Mouse (Mus musculus) activated CD4-positive, CD25-positive, alpha-beta regulatory T cell, adult 9 weeks (primary cell): ENCODE results near the gene Fosb. TPM values are rescaled to one million over a fixed set of nuclear protein-coding genes. Genes with fewer than 3 reads are reported as not detected.

Source experiments
- polyA plus RNA-seq: library from polyadenylated mRNA; unstranded; fragments of 100-300 nt; shearing (Covaris generic); gene quantifications from one replicate; pipeline ENCODE4 v1.2.1, GENCODE M21; 2017

Fosb gene
- 0.78 TPM for polyA plus RNA-seq

DNA sequence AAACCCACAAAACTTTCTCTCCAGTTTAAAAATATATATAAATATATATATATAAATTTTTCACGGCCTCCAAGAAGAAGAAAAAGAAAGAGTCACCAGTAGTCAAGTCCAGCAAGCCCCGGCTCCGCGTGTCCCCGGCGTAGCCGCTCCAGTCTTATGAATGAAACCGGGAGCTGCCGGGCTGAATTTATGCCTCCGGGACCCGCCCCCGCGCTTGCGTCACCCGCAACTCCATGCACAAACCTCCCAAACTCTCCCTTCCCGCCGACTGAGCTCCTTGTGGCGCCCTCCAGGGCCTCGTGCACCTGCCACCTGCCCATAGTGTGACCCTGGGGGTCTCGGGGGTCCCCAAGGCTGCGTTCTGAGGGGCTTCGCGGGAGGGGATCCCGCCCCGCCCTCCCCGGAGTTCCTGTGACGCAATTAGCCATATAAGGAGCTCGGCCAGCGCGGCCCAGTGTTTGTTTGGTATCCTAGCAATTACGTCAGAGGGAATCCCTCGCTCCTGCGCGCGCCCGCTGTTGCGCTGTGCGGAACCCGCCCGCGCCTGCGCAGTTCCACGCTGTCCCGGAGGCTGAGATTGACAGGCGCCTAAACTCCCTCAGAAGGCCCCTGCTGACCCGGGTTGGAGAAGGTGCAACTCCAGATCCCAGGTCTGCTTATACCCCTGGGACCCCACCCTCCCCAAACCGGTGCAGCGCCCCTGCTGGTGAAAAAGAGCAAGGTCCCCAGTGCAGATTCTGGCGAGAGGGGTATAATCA, at the start of gene Fosb:
Fosb (minus strand) TSS at position 168 of the 758 bp plus-strand sequence.

DNA sequence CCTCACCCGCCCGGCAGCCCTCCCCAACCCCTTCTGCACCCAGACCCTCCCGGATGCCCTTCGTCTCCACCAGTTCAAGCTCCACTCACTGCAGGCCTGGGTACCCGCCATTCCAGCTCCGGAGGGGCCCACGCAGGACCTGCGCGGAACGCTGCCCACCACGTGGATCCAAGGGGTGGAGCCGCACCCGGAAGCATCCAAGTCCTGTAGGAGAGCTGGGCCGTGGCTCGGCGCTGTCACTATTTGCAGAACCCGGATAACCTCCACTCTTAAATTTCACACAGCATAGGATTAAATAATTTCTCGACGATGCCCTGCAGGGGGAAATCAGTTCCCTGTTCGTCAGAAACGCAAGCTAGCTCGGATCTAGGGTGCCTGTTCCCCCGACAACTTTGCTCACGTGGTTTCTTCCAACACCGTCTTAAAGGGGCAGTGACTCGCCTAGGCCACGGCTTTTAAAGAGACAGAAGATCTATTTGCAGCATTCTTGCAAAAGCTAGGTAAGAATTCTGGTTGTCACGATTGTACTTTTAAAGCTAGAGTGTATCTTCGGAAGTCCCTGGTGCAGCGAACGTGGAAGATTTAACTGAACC, 49.5 kb upstream of the Fosb start, which contains the start of the genes Cd3eap and Ppp1r13l:
Cd3eap (minus strand) TSS at position 185 of the 593 bp plus-strand sequence.
Ppp1r13l (plus strand) TSS at position 451 of the 593 bp plus-strand sequence.

DNA sequence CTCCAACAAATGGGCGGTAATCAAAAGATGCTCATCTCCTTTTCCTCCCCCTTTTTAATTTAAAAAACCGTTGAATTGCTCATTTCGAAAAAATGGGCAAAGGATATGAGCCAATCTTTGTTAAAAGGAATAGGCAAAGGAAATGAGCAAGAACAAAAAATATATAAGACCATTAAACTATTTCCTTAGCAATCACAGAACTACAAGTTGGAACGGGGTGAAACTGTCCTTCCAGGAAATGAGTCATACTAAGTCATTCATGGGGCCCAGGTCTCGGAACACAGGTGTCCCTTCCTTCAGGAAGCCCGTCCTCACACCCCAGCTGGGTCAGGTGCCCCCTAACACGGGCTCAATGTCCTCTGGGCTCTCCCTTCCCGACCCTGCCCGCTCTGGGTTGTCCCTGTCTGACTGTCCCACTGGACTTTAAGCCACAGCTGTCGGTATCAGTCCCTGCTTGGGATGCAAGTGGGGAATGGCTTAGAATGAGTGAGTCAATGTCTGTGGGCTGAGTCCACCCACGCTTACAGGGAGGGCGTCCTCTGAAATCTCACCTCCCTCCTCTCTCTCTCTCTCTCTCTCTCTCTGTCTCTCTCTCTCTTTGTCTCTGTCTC, 34.5 kb upstream of the Fosb start, which contains the start of gene Ercc1:
Ercc1 (plus strand) TSS at position 542 of the 611 bp plus-strand sequence.

DNA sequence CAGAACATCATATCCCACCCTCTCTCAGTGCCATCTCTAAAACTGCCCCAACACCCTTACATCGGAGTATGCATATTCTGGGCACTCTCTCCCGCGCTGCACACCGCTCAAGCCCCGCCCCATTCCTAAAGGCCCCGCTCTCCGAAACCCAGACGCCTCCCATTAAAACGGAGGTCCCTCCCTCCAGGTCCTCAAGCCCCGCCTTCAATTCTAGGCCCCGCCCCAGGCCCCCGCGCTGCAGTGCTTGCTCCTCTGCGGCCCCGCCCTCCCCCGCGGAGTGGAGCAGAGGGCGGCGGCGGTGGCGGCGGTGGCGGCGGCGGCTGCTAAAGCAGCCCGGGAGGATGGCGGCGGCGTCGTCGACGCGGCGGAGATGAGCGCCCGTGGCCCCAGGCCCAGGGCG, 27.5 kb downstream of the Fosb start, which contains the start of gene Rtn2:
Rtn2 (plus strand) TSS at position 240 of the 400 bp plus-strand sequence.

DNA sequence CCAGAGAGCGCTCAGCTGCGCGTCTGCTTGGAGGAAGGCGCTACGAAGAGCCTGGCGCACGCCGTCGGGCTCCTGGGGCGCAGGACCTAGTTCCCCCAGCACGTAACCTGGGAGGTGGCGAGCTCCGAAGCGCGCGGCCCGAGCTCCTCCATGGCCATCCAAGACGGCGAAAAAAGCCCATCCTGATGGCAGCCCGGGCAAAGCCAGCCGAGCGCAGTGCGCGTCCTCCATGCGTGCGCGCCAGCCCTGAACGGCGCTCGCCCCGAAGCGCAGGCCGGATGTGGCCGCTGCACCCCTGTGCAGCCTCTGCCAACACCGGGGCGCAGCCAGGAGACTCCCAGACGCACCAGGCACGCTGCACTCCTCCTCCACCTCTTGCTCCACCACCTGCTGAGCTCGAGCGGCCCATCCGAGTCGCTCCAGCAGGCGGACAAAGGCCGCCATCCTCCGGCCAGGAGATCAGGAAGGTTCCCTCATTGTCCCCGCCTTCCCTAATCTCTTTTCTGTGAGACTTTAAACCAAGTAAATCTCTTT, 30.2 kb downstream of the Fosb start, which contains the start of gene Ppm1n:
Ppm1n (minus strand) TSS at position 484 of the 534 bp plus-strand sequence.

DNA sequence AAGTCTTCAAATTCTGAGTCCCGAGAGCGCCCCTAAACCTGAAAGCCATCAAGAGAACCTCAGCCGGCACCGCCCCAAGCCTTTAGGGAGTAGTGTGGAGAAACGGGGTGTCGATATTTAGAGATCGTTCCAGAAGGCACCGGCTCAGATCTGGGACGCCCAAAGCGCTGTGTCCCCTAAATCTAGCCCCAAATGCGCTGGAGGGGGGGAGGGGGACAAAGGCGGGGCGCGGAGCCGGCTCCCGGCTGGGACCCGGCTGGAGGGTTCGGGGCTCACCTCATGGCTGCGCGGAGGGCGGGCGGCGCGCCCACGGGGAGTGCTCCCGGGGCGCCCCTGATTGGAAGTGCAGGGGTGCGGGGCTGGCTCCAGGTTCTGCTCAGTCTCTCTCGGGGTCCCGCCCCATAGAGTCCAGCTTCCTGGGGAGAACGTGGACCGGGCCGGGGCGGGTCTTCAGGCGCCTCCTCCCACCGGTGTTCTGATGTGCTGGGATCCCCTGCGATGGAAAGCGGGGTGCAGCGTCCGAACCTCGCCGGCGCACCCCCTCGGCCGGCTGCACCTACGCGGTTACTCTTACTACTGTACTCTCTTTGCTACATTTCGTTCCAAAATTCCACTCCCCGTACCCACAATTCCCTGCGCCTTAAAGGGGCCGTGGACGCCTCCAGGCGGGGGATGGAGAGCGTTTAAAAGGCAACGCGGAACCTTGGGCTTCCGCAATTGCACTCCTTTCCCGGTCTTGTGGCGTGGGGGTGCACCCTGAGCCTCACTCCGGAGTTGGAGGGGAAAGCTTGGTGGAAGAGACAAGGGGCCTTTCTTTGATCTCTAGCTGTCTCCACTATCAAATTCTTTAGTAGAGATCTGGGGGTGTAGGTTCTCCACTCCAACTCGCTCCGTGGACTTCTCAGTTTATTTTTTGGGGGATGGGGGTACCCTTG, 38.3 kb downstream of the Fosb start, which contains the start of gene Vasp:
Vasp (minus strand) TSS at position 580 of the 935 bp plus-strand sequence.

Other genes starting within 250 kb of the Fosb start
- gene Dmwd, start 233.8 kb downstream of the Fosb start, polyA plus RNA-seq, result 0.22 TPM
- 1.0 TPM for gene Dmpk, start 226.2 kb downstream of the Fosb start, polyA plus RNA-seq
- gene Six5, start 215.5 kb downstream of the Fosb start, polyA plus RNA-seq, result 0.39 TPM
- gene Gm4969, start 191.7 kb downstream of the Fosb start, polyA plus RNA-seq, result not detected
- gene Fbxo46, start 190.2 kb downstream of the Fosb start, polyA plus RNA-seq, result 27.9 TPM
- 9.7 TPM for gene Qpctl, start 160.8 kb downstream of the Fosb start, polyA plus RNA-seq
- 51.3 TPM for gene Snrpd2, start 160.3 kb downstream of the Fosb start, polyA plus RNA-seq
- gene Gipr, start 143.9 kb downstream of the Fosb start, polyA plus RNA-seq, result not detected
- gene Eml2, start 133.6 kb downstream of the Fosb start, polyA plus RNA-seq, result 31.6 TPM
- gene Gpr4, start 97.5 kb downstream of the Fosb start, polyA plus RNA-seq, result 0.16 TPM
- 25.4 TPM for gene Opa3, start 81.7 kb downstream of the Fosb start, polyA plus RNA-seq
- 333 TPM for gene Vasp, start 38.2 kb downstream of the Fosb start, polyA plus RNA-seq
- 2.8 TPM for gene Ppm1n, start 30.0 kb downstream of the Fosb start, polyA plus RNA-seq
- not detected for gene Rtn2, start 27.4 kb downstream of the Fosb start, polyA plus RNA-seq
- gene Ercc1, start 34.7 kb upstream of the Fosb start, polyA plus RNA-seq, result 86.2 TPM
- 13.9 TPM for gene Cd3eap, start 49.4 kb upstream of the Fosb start, polyA plus RNA-seq
- 0.20 TPM for gene Ppp1r13l, start 49.7 kb upstream of the Fosb start, polyA plus RNA-seq
- gene Ercc2, start 72.0 kb upstream of the Fosb start, polyA plus RNA-seq, result 9.9 TPM
- 17.0 TPM for gene Klc3, start 94.1 kb upstream of the Fosb start, polyA plus RNA-seq
- not detected for gene Ckm, start 94.7 kb upstream of the Fosb start, polyA plus RNA-seq
- 2.0 TPM for gene Mark4, start 148.8 kb upstream of the Fosb start, polyA plus RNA-seq
- gene Exoc3l2, start 153.3 kb upstream of the Fosb start, polyA plus RNA-seq, result not detected
- 0.28 TPM for gene Bloc1s3, start 198.3 kb upstream of the Fosb start, polyA plus RNA-seq
- 115 TPM for gene Trappc6a, start 198.3 kb upstream of the Fosb start, polyA plus RNA-seq
- not detected for gene Nkpd1, start 207.8 kb upstream of the Fosb start, polyA plus RNA-seq